Mouse (Mus musculus) T-helper 1 cell (primary cell): Measurements from ENCODE around the gene Gtf3c2.
"Not testable (repeated sequence)": the region's sequence is repeated elsewhere in the genome, so short reads cannot be mapped to it uniquely, and the experiment has no call there.

Experiments used
- in situ Hi-C: fragments of 300-600 bp; cut with MboI, MseI; formaldehyde crosslinking; loops from one replicate; pipeline ENCODE4 v1.15.1; 2025; ENCODE audit warnings: high pct_unique_total_duplicates

The Gtf3c2 gene

DNA sequence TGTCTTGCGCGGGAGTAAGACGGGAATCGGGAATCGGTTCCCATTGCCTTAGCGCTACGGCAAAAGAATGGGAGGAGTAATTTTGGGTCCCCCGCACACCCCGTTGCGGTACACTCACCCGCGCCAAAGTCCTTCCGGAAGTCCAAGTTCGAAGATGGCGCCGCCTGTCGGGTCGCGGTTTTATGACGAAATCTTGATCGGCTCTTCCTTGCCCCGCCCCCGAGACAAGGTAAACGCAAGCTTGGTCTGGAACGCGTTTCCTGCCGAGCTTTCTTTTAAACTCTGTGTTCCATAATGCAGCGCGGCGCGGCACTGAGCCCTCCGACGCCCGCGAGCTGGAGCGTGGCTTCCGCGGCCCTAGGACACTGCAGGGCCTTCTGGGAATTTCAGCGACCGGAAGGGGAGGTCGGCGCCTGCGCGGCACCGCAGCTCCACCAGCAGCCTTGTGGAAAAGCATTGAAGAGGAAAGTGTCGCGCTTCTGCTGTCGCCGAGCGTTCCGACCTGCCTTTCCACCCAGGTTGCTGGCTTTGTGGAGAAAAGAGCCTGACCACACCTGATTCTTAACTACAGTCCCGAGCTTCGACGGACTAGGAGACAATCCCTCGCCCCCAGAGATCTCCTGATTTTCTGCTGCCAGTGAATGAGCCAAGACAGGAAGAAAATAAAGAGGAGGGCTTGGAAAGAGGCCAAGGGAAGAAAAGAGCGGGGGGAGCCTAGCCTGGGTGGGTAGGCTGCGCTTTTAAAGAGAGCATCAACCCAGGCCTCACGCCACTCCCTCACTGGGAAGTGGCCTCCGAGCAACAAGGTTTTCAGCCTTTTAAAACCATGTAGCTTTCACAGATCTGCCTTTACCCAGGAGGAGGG is at the start of gene Gtf3c2, which contains the start of gene Gm29609:
Gene Gtf3c2, minus strand, starts transcription at position 379 of the 865 bp plus-strand sequence.
Gene Gm29609, minus strand, starts transcription at position 146 of the 865 bp plus-strand sequence.
- in situ Hi-C loops = no loop called here

DNA sequence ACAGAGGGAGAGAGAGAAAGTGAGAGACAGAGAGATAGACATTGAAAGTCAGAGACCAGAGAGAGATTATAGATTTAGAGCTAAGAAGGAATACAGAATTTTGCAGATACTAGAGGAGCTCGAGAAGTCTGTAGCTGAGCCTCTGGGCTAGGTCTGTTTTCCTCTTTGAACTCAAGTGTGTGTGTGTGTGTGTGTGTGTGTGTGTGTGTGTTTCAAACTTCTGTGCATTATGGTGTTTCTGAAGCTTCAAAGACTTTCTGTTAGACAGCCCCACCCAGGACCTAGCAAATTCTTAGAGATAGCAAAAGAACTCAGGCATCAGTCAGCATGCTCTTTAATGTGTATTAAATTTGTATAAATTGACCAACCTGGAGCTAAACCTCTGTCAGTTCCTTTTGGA is 46.7 kb upstream of the Gtf3c2 start:
- in situ Hi-C loops = no loop called here

DNA sequence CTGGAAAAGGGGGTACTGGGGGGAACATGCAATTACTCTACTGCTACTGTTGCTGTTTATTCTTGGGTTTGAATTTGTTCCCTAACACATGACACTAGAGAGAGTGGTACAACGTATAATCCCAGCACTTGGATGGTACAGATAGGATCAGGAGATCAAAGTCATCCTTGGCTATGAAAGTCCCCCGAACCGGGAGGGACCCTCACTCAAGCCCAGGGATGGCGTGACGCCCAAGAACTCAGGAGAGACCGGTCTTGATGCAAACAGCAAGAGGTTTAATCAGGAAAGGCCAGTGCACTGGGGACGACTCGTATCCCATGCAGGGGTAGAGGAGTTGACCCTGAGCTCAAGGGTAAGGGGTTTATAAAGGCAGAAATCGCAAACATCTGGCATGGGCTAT is 42.8 kb upstream of the Gtf3c2 start:
- in situ Hi-C loops = no loop called here

DNA sequence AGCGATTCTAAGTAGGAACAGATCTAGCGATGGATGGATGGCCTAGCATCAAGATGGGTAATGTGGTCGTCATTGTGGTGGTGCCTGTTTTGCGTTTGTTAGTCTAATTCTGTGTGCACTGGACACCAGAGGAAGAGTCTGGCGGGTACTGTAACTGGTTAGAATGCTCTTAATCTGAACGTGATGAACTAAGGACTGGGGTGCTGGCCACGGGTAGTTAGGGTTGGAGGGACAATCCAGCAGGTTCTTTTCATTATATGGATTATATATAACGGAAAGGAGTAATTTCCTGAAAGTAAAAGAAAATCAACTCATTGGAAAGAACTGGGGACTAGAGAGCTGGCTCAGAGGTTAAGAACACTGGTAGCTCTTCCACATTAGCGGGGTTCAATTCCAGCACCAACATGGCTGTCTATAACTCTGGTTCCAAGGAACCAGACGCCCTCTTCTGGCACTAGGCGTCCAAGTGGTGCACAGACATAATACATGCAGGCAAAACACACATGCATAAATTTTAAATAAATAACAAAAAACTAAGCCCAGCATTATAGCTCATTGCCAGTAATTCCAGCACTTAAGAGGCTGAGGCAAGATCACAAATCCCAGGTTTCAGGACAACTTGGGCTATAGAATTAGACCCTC is 41.5 kb upstream of the Gtf3c2 start:
- in situ Hi-C loops = no loop called here

DNA sequence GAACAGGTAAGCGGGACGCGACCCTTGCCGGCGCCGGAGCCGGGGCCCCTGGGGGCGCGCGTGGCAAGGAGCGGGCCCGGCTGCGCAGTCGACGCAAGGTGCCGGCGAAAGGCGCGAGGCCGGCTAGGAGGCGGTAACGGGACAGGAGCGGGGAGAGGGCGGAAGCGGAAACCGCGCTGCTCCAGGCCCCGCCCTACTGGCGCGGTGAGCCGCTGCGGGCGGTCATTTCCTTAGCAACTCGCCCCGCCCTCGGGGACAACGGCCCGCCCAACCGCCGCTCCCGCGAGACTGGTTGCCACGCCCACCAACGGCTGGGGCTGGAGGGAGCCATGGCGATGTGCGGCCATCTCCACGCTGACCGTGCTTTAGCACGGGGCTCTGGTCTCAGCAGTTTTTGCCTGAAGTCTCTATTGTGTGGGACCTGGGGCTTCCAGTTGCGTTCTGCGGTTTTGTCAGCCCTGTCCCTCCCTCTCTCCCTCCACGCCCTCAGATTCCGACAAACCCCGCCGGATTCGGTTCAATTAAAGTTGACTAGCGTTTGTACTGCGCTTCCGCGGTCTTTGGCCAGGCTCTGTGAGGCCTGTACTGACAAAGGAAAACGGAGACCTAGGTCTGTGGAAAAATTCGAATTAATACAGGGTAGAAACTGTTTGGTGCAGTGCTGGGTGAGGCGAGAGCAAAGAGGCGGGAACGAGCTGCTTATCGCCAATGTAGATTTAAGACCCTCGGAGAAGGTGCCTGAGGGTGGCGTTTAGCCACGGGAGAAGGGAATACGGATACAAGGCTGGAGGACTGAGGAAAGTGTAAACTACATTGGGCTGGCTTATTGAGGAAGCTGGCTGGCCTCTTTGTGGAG is 40.7 kb upstream of the Gtf3c2 start, which contains the start of gene Ppm1g:
Gene Ppm1g, minus strand, starts transcription at position 240 of the 856 bp plus-strand sequence.
- in situ Hi-C loops = no loop called here

DNA sequence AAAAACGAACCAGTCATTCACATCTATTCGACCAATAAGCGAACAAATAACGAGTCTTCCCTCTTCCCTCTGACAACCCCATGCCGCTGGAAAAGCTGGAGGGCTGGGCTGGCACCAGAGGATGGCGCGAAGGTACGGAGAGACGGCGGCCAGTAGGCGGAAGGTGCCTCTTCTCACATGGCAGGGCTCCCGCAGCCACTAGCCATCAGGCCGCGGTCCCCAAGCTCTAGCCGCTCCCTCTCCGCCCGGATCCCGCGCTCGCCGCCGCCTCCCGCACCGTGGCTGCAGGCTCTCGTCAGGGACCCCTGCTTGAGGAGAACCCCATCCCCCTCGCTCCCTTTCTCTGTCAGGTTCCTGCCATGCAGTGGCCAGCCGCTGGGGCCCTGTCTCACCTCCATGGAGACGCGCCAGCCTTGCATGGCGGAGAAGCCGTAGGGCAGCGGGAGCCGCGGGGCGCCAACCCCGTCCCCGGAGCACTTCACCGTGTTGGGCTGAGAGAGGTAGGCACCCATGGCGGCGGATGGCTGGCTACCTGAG is 40.0 kb upstream of the Gtf3c2 start:
- in situ Hi-C loops = no loop called here

DNA sequence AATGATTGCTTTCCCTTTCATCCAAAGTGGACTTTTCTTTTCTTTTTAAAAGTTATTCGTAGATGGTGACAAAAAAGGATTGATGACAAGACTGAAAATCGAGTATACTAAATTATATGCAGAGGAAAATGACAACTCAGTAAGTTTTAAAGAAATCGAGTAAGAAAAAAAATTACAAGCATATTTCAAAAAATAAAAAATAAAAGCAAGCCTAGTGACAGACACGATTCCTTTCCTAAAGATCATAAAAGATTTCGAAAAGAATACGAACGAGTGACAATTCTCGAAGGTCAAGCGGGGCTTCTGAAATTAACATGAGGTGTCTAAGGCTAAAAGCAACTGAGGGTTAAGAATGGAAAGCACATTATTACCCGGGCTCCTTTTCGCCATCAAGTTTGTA is 39.5 kb upstream of the Gtf3c2 start:
- in situ Hi-C loops = no loop called here

DNA sequence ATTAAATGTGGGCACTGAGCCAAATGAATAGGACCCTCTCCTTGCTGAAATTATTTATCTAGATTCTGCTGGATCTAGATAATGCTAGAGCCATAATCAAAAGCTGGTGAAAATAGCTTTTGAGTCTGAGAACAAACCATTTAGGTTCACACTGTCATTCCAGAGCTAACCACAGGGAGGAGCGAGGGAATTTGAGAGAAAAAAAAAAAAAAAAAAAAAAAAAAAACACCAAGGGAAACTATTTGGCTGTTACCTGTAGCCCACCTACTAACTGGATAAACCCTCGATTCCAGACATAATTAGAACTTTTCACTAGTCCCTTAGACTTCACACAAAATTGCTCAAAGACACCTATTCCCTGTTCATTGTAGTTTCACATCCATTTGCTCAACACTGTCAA is 39.1 kb upstream of the Gtf3c2 start:
- in situ Hi-C loops = no loop called here

DNA sequence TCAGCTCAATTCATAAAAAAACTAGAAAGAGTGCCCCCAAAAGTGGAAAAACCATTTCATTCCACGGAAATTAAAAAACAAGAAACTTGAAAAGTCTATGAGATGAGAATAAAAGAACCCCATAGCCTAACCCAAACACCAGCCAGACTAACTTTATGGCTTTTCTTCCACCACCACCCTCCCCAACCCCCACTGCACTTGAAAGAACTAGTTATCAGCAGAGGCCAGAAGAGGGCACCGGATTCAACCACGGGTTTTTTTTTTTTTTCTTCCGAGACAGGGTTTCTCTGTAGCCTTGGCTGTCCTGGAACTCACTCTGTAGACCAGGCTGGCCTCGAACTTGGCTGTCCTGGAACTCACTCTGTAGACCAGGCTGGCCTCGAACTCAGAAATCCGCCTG is 38.4 kb upstream of the Gtf3c2 start:
- in situ Hi-C loops = no loop called here

DNA sequence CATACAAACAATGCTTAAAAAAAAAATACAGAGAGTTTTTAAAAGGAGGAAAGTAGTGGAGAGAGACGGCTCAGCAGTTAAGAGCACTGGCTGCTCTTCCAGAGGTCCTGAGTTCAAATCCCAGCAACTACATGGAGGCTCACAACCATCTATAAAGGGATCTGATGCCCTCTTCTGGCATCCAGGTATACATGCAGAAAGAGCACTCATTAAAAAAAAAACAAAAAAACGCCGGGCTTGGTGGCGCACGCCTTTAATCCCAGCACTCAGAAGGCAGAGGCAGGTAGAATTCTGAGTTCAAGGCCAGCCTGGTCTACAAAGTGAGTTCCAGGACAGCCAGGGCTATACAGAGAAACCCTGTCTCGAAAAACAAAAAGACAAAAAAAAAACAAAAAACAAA is 36.6 kb upstream of the Gtf3c2 start:
- in situ Hi-C loops = not testable (repeated sequence)

DNA sequence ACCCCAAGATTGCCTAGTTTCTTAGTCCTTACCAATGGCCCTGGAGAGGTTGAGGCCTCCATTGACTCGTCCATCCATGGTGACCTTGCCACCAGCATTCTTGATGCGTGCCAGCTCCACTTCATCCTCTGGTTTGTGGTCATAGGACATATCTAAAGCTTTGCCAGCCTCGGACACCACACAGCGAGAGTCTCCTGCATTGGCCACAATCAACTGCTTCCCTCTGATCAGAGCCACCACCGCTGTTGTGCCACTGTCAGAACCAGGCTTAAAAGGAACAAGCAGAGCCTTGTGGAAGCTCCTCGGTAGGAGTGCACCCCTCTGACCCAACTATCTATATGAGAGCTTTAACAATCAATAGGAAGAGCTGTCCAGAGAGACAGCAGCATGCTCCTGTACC is 24.5 kb upstream of the Gtf3c2 start:
- in situ Hi-C loops = no loop called here

DNA sequence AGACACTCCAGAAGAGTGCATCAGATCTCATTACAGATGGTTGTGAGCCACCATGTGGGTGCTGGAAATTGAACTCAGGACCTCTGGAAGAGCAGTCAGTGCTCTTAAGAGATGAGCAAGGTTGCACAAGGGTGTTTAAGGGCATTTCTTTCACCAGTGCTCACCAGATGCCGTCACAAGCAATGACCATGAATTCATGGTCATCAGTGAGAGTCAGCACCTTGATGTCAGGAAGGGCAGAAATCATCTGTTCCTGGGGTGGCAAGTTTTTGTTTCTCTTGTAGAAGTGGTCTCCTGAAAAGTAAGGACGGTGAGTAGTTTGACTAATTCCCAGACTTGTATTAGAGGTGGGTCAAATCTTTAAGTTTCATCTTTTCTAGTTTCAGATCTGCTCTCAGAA is 23.9 kb upstream of the Gtf3c2 start:
- in situ Hi-C loops = no loop called here

DNA sequence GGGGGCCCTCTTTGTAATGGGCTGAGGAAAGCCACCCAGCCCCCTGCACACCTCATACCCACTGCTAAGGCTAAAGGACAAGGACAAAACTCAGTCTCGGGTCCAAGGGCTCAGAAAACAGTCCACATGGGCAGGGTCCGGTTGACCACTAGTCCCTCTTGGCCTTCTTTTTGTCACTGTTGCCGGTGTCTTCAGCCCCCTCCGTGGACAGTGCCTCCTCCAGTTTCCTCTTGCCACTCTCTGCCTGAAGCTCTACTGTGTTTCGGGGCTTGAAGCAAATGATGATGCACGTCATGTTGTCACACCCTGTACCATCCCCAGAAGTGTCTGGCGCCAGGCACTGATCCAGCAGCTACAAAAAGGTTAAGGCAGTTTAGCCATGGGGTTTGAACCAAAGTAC is 23.0 kb upstream of the Gtf3c2 start:
- in situ Hi-C loops = no loop called here

DNA sequence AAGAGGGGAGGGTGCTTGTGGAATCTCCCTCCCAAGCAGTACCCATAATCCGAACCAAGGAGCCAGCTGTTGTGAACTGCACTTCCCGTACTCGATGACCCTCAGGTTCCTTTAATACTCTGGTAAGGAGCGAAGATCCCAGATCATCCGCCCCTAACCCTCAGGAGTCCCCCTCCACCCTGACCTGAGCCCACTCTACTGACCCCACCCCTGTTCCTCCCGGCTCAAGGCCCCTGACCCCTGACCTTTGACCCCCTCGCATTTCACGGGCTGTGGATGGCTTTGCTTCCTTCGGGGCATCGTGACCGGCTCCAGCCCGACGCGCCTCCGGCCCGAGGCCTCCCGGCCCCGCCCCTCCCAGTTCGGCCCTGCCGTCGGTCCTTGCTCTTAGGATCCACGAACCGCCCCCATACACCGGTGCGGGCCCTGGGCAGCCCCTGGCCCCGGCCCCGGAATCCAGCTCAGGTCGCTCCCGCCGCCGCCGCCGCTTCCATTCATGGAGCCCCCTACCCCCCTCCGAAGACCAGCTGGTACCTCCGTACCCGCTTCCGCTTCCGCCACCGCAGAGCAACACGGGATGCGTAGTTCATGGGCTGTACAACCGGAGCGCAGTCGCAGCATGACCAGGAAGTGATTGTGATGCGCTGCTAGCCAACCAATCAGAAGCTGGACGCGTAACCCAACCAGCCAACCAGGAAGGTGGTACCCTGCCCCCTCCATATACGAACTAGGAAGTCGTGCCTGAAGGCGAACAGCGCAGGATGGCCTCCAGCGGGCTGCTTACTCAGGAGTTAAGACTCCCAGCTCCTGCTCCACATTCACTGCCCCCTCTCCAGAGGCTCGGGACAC is 22.0 kb upstream of the Gtf3c2 start, which contains the start of gene Zfp513:
Gene Zfp513, minus strand, starts transcription at position 562 of the 849 bp plus-strand sequence.
- in situ Hi-C loops = no loop called here

DNA sequence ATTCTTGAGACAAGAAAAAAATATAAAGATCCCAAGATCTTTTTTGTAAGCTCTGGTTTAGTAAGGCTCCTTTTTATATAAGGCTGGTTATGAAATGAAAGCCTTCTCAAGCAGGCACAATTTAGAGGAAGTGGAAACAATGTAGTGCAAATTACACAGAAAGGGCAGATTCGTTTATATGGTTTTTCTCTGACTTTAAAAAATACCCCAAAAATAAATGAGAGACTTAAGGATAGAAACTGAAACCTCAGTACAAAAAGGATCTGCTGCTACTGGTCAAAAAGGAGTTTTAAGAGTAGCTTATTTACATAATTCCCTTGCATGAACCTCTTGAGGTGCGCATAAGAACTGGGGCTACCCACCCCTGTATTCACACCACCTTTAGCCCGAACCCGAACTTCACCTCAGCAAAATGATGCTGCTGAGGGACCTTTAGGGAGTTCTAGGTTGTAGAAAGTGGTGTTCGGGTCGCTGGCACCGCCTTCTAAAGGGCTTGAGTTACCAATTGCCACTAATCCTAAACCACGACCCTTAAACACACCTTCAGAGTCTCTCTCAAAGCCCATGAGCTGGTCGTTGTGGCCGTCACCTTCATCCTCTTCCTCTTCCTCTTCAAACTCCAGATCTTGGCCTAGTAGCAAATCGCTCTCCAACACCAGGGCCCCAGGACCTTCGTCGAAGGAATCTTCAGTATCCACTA is 21.2 kb upstream of the Gtf3c2 start:
- in situ Hi-C loops = no loop called here

DNA sequence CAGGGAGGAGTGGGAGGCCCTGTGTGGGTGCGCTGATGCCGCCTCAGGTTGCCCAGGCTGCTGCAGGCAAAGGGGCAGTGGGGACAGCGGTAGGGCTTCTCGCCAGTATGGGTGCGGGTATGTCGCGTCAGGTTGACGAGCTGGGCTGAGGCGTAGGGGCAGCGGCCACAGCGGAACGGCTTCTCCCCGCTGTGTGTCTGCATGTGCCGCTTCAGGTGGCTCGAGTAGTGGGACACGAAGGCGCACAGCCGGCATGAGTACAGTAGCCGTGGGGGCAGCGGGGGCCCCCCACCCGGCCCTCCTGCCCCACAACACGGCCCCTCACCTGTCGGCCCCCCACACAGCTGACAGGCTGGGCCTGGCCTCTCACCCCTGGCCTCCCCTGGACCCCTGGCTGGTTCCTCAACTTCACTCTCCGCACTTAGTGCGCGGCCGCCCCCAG is 20.4 kb upstream of the Gtf3c2 start:
- in situ Hi-C loops = no loop called here

DNA sequence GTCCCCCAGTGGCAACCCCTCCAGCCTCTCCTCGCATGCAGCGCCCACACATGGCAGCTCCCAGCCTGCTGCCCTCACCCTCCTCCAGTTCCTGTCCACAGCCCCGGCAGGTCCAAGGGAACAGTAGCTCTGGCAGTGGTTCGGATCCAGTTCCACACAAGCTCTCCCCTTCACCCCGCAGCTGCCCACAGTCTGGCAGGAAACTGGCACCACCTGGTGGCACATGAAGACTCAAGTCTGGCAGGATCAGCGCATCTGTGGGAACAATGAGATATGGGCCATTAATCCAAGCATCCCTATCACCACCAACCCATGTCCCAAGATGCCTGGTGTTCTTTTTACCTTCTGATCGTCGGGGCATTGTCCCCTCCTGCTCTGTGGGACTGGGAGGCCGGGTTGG is 19.9 kb upstream of the Gtf3c2 start:
- in situ Hi-C loops = no loop called here

DNA sequence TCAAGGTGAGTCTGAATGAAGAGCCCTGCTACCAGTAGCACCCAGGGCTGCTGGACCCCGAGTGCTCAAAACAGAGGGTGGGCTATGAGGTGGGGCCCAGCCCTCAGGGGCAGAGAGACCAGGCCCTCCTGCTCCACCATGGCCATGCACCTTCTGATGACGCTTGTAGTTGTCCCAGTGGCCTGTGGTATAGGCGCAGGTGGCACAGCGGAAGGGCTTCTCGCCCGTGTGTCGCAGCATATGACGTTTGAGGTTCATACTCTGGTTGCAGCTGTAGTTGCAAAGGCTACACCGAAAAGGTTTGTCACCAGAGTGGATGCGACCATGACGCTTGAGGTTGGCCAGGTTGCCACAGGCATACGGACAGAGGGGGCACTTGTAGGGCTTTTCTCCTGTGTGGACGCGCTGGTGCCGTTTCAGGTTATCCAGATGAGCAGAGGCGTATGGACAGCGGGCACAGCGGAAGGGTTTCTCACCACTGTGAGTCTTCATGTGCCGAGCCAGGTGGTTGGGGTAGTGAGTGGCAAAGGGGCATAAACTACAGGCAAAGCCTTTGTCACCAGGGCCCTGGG is 19.5 kb upstream of the Gtf3c2 start:
- in situ Hi-C loops = no loop called here

DNA sequence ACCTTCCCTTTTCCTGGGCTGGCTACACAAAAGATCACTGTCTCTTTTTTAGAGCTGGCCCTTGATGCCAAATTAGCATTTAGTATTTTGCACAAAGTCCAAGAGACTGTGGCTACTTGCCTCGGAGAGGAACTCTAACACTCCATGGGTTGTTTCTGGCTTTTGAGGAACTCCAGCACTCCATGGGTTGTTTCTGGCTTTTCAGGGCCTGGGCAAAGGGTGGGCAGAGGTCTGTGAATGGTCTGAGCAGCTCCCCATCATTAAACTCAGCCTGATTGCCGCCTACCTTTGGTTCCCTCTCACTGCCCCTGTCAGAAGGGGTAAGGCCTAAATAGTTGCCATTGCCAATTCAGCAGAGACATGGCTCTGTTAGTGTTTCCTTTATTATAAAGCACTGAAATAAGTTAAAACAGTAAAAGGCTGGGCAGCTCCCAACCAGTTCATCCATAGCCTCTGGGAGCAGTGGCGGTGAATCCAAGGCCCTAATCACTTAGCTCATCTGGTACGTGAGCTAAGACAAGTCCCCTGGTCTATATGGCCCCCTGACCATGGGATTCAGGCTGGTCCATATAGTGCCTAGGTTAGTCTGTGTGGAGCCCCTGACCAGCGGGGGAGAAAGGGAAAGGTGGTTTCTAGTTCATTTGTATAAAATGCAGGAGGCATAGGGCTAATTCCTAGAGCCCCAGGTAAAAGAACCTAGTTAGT is 18.8 kb upstream of the Gtf3c2 start:
- in situ Hi-C loops = no loop called here
